Mouse (Mus musculus): Measurements from ENCODE around the gene Cyp2c23. TPM values are rescaled to one million over a fixed set of nuclear protein-coding genes. Genes with fewer than 3 reads are reported as not detected.

Cyp2c23 gene
- polyA plus RNA-seq, 2 experiments = 10.5 to 20.7 TPM

- DNase-seq (ENCODE audit: low read depth in 3 of 3, low spot score in 3 of 3) = no peak
- Histone ChIP-seq H3K4me1 (replicated peaks; ENCODE audit: control insufficient read depth in 2 of 2, insufficient read depth in 2 of 2, low read length in 1 of 2) (no peaks in the 10 kb centered on the region; a peak in 1 of 4 replicates), H3K4me2 (ENCODE audit: low read depth) (no peak overlapping the region), H3K36me3 (replicated peaks; ENCODE audit: control insufficient read depth, insufficient read depth, low read depth) (peaks cover 2% of the 10 kb centered on the region; the same call in 1 of the 2 replicates), H3K27me3 (ENCODE audit: control insufficient read depth, insufficient read depth, low read length) (no peaks in the 10 kb centered on the region), H3K4me3 (ENCODE audit: insufficient read depth in 1 of 2, low read depth in 2 of 2, low read length in 2 of 2) (no peak overlapping the region), H3K9me3 (ENCODE audit: control insufficient read depth, low read length) (no peaks in the 10 kb centered on the region), H3K9ac (replicated peaks) (no peak overlapping the region), H3K27ac (no peak overlapping the region)
- 49% methylated on average over 3 of the region's 3 CpGs for WGBS (ENCODE audit: insufficient replicate concordance)
- no peak for TF ChIP-seq EP300 (IDR thresholded peaks at IDR 0.05; ENCODE audit: low read depth)
- TF ChIP-seq CTCF (IDR thresholded peaks at IDR 0.05; ENCODE audit: low read depth) = no peak
- ATAC-seq (ENCODE audit: insufficient read depth) = no peak
Observed at GRCm38 (mm10) chr19:44045847-44046246, 16.8 kb upstream of the Cyp2c23 start.

DNA sequence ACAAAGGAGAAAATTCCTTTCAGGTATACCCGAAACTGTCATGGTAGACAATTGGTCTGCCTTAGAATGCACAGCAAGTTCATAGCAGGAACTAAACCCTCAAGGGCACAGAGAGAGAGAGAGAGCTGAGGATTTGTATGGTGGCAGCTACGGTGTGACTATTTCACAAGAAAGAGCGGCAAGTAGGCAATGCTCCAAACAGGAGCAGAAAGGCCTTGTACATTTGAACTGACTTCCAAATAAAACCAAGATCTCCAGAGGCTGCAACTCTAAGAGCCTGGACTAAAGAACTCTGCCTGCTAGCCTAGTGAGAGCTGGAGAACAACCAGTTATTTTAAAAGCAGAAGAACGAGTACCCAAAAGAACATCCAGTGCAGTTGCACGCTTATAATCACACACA is 13.1 kb upstream of the Cyp2c23 start:
- no peak overlapping the region for H3K9ac ChIP-seq (replicated peaks)
- peaks cover 2% of the 10 kb centered on the region for H3K36me3 ChIP-seq (replicated peaks; ENCODE audit: control insufficient read depth, insufficient read depth, low read depth)
- ATAC-seq (ENCODE audit: insufficient read depth) = no peak
- no peak overlapping the region for H3K27ac ChIP-seq
- H3K4me1 ChIP-seq (replicated peaks; ENCODE audit: control insufficient read depth in 2 of 2, insufficient read depth in 2 of 2, low read length in 1 of 2) = no peaks in the 10 kb centered on the region; a peak in 1 of 4 replicates
- H3K4me2 ChIP-seq (ENCODE audit: low read depth) = no peak overlapping the region
- TF ChIP-seq CTCF (IDR thresholded peaks at IDR 0.05; ENCODE audit: low read depth) (no peak), EP300 (IDR thresholded peaks at IDR 0.05; ENCODE audit: low read depth) (no peak)
- H3K9me3 ChIP-seq (ENCODE audit: control insufficient read depth, low read length) = no peaks in the 10 kb centered on the region
- no peak for DNase-seq (ENCODE audit: low read depth in 3 of 3, low spot score in 3 of 3)
- no peaks in the 10 kb centered on the region for H3K27me3 ChIP-seq (ENCODE audit: control insufficient read depth, insufficient read depth, low read length)
- H3K4me3 ChIP-seq (ENCODE audit: insufficient read depth in 1 of 2, low read depth in 2 of 2, low read length in 2 of 2) = no peak overlapping the region
- 76% methylated on average over 5 of the region's 5 CpGs for WGBS (ENCODE audit: insufficient replicate concordance)

DNA sequence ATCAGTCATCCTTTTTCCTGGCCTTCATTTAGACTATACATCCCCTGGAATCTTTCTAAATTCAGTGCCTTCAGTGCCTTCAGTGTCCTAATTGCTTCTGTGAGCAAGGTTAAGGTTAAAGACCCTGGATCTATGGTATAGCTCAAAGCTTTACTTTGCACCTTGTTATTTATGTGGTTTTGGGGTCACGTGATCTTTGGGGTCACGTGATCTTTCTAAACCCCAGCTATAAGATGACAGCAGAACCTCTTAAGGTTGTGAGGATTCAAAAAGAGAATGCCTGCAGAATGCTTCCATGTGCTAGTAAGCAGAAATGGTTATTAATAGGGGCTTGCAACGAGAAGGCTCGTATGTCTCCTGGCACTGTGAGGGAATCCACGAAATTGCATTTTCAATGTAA is 4.4 kb upstream of the Cyp2c23 start:
- no peak for ATAC-seq (ENCODE audit: insufficient read depth)

GRCm38 (mm10) chr19:44032046-44032744 is 3.2 kb upstream of the Cyp2c23 start:
- Histone ChIP-seq H3K4me2 (ENCODE audit: low read depth) (no peak overlapping the region), H3K9me3 (ENCODE audit: control insufficient read depth, low read length) (no peaks in the 10 kb centered on the region), H3K4me1 (replicated peaks; ENCODE audit: control insufficient read depth in 2 of 2, insufficient read depth in 2 of 2, low read length in 1 of 2) (peaks cover 0 to 6% of the 10 kb centered on the region in 2 experiments; a peak in 1 of 4 replicates), H3K36me3 (replicated peaks; ENCODE audit: control insufficient read depth, insufficient read depth, low read depth) (no peaks in the 10 kb centered on the region; the same call in 1 of the 2 replicates), H3K9ac (replicated peaks) (no peak overlapping the region), H3K4me3 (ENCODE audit: insufficient read depth in 1 of 2, low read depth in 2 of 2, low read length in 2 of 2) (no peak overlapping the region), H3K27me3 (ENCODE audit: control insufficient read depth, insufficient read depth, low read length) (no peaks in the 10 kb centered on the region), H3K27ac (no peak overlapping the region)
- WGBS (ENCODE audit: insufficient replicate concordance) = 69% methylated on average over 11 of the region's 11 CpGs
- no peak for DNase-seq (ENCODE audit: low read depth in 3 of 3, low spot score in 3 of 3)
- TF ChIP-seq EP300 (IDR thresholded peaks at IDR 0.05; ENCODE audit: low read depth) = no peak
- no peak for TF ChIP-seq CTCF (IDR thresholded peaks at IDR 0.05; ENCODE audit: low read depth)
- ATAC-seq (ENCODE audit: insufficient read depth) = no peak

More for the DNA sequence above, 4.4 kb upstream of the Cyp2c23 start:
- no peaks in the 10 kb centered on the region; the same call in 1 of the 2 replicates for H3K36me3 ChIP-seq (replicated peaks; ENCODE audit: control insufficient read depth, insufficient read depth, low read depth)
- H3K27me3 ChIP-seq (ENCODE audit: control insufficient read depth, insufficient read depth, low read length) = no peaks in the 10 kb centered on the region
- H3K9ac ChIP-seq (replicated peaks) = no peak overlapping the region
- 72% methylated on average over 5 of the region's 5 CpGs for WGBS (ENCODE audit: insufficient replicate concordance)
- H3K4me1 ChIP-seq (replicated peaks; ENCODE audit: control insufficient read depth in 2 of 2, insufficient read depth in 2 of 2, low read length in 1 of 2) = peaks cover 0 to 6% of the 10 kb centered on the region in 2 experiments; a peak in 1 of 4 replicates
- DNase-seq (ENCODE audit: low read depth in 3 of 3, low spot score in 3 of 3) = no peak
- TF ChIP-seq EP300 (IDR thresholded peaks at IDR 0.05; ENCODE audit: low read depth) (no peak), CTCF (IDR thresholded peaks at IDR 0.05; ENCODE audit: low read depth) (no peak)
- H3K9me3 ChIP-seq (ENCODE audit: control insufficient read depth, low read length) = no peaks in the 10 kb centered on the region
- H3K4me2 ChIP-seq (ENCODE audit: low read depth) = no peak overlapping the region
- no peak overlapping the region for H3K4me3 ChIP-seq (ENCODE audit: insufficient read depth in 1 of 2, low read depth in 2 of 2, low read length in 2 of 2)
- H3K27ac ChIP-seq = no peak overlapping the region

GRCm38 (mm10) chr19:44030024-44030423 is 1.0 kb upstream of the Cyp2c23 start:
- H3K4me1 ChIP-seq (replicated peaks; ENCODE audit: control insufficient read depth in 2 of 2, insufficient read depth in 2 of 2, low read length in 1 of 2) = peaks cover 0 to 6% of the 10 kb centered on the region in 2 experiments; a peak in 2 of 4 replicates
- no peak overlapping the region for H3K9ac ChIP-seq (replicated peaks)
- H3K9me3 ChIP-seq (ENCODE audit: control insufficient read depth, low read length) = no peaks in the 10 kb centered on the region
- DNase-seq (ENCODE audit: low read depth in 3 of 3, low spot score in 3 of 3) (no peak), ATAC-seq (ENCODE audit: insufficient read depth) (no peak)
- H3K4me3 ChIP-seq (ENCODE audit: insufficient read depth in 1 of 2, low read depth in 2 of 2, low read length in 2 of 2) = no peak overlapping the region
- no peaks in the 10 kb centered on the region for H3K27me3 ChIP-seq (ENCODE audit: control insufficient read depth, insufficient read depth, low read length)
- 68% methylated on average over 5 of the region's 5 CpGs for WGBS (ENCODE audit: insufficient replicate concordance)
- no peaks in the 10 kb centered on the region for H3K36me3 ChIP-seq (replicated peaks; ENCODE audit: control insufficient read depth, insufficient read depth, low read depth)
- no peak for TF ChIP-seq CTCF (IDR thresholded peaks at IDR 0.05; ENCODE audit: low read depth)
- no peak for TF ChIP-seq EP300 (IDR thresholded peaks at IDR 0.05; ENCODE audit: low read depth)
- H3K4me2 ChIP-seq (ENCODE audit: low read depth) = no peak overlapping the region
- H3K27ac ChIP-seq = no peak overlapping the region
